Mouse (Mus musculus) cerebral cortex, adult 2 months (tissue): ENCODE results near the gene Cacna2d2.

Source experiments
- WGBS: fragments of 180-500 bp; shearing (Covaris S2); methylation state at CpG from one replicate; pipeline ENCODE4 v1.1.7; 2018; 5-methylcytosine and 5-hydroxymethylcytosine counted together

Gene Cacna2d2

DNA sequence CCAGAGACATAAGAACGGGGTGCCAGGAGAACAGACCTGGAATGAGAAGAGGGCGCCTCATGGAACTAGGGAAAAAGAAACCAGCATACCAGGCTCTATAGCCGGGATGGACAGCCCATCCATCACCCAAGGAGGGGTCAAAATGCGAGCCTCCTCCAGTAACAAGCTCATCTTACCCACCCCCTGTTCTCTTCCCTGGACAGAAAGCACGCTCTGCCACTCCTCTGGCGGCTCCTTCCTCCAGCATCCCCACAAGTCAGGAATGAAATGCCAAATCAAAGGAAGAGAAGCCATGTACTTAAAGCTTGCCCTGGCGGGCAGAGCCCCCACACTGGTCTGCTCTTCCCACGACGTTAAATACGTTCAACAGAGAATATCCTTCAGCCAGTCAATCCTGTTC lies 141.6 kb downstream of the Cacna2d2 start:
- WGBS, result 33% methylated on average over 10 of the region's 10 CpGs

GRCm38 (mm10) chr9:107541474-107542351 lies 142.3 kb downstream of the Cacna2d2 start, which contains the start of the genes Cyb561d2 and Nprl2:
TSS of gene Cyb561d2 (minus strand) at chr9:107542193.
TSS of gene Nprl2 (plus strand) at chr9:107542226.
- under 1% methylated on average over 46 of the region's 46 CpGs for WGBS

DNA sequence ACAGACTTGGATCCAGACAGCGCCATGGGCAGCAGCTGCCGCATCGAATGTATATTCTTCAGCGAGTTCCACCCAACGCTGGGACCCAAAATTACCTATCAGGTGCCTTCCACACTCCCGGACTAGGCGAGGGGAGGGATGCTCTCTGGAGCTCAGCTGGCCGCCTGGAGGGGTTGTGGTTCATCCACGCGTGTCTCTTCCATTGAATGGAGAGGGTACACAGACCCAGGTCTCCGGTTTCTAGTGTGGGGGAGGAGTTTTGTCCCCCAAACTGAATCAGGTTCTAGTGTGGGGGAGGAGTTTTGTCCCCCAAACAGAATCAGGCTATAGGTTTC lies 142.9 kb downstream of the Cacna2d2 start:
- under 1% methylated on average over 11 of the region's 11 CpGs for WGBS

DNA sequence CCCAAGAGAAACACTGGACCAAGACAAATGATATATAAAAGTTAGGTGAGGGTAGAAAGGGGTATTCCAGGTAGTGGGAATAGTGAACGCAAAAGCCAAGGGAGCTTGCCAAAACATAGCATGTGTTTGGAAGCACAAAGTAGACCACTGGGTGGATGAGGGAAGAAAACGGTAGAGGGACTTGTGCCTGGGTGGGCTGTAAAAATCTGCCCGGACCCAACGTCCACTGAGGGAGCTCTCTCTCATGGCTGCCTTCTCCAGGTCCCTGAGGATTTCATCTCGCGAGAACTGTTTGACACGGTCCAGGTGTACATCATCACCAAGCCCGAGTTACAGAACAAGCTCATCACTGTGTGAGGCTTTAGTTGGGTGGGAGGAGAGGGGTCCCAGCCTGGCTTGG lies 143.3 kb downstream of the Cacna2d2 start:
- 40% methylated on average over 8 of the region's 8 CpGs for WGBS

- 86% methylated on average over 11 of the region's 11 CpGs for WGBS
These were observed 143.9 kb downstream of the Cacna2d2 start for GRCm38 (mm10) chr9:107543299-107543698.

DNA sequence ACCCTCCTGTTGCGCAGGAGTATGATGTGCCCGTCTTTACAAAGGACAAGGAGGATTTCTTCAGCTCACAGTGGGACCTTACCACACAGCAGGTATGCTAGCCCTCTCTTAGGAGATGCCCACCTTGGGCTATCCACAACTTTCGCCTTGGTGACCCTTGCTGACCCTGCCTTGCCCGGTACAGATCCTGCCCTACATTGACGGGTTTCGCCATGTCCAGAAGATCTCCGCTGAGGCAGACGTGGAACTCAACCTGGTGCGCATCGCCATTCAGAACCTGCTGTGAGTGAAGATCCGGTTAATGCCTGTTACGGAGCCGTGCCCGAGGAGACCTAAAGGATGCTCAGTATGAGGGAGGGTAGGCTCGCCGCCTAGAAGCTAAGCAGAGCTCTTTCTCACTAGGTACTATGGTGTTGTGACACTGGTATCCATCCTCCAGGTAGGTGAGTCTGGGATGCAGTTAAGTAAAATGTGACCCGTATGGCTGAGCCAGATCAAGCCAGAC lies 144.8 kb downstream of the Cacna2d2 start:
- 97% methylated on average over 17 of the region's 17 CpGs for WGBS

DNA sequence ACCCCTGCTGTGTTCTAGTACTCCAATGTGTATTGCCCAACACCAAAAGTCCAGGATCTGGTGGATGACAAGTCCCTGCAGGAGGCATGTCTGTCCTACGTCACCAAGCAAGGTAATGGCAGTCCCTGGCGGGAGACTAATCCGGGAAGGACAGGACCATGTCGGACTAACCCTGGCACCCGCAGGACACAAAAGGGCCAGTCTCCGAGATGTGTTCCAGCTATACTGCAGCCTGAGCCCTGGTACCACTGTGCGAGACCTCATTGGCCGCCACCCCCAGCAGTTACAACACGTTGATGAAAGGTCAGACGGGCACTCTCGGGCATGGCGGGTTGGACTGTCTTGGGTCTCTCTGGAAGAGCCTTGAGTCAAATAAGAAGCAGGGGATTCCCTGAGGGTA lies 145.3 kb downstream of the Cacna2d2 start:
- WGBS, result 94% methylated on average over 12 of the region's 12 CpGs

DNA sequence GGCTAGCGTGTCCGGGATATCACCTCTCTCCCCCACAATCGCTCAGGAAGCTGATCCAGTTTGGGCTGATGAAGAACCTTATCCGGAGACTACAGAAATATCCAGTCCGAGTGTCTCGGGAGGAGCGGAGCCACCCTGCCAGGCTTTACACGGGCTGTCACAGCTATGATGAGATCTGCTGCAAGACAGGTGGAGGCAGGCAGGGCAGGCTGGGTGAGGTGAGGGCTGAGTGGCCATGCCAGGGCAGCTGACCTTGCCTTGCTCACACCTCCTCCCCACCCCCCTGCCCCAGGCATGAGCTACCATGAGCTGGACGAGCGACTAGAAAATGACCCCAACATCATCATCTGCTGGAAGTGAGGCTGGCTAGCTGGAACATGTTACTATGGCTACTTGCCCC lies 145.8 kb downstream of the Cacna2d2 start:
- 81% methylated on average over 10 of the region's 10 CpGs for WGBS

DNA sequence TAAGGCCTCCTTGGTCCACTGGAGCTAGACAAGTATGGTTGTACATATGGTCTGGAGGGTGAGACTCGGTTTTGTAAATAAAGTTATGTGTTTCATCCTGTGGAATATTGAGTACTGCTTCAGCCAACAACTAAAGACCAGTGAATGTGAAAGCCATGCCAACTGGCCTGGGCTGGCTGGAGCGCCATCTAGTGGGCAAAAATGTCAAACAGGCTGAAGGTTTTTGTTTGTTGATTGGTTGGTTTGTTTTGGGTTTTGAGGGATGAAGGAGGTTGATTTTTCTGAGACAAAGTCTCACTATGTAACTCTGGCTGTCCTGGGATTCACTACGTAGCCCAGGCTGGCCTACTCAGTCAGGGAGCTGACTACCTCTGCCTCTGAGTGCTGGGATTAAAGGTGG lies 146.2 kb downstream of the Cacna2d2 start:
- whole genome bisulfite sequencing, result 8% methylated on average over 3 of the region's 3 CpGs

DNA sequence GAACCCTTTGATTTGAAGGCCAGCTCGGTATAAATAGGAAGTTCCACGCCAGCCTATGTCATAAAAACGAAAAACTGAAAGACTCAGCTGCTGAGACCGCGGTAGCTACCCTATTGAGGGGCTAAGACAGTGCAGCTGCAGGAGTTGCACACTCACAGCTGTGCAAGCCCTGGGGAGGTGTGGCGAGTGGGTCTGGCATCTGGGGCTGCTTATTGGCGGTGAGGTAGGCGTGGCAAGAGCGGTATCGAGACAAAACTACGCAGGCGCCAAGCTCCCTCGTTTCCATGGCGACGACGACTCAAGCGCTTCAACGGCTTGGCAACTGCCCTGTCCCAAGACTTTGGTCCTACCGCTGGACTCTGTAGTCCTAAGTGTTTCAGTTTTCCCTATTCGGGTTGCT lies 147.6 kb downstream of the Cacna2d2 start, which contains the start of gene Zmynd10:
TSS of gene Zmynd10 (plus strand) at position 273 of the 400 bp plus-strand sequence.
- 2% methylated on average over 20 of the region's 20 CpGs for WGBS

DNA sequence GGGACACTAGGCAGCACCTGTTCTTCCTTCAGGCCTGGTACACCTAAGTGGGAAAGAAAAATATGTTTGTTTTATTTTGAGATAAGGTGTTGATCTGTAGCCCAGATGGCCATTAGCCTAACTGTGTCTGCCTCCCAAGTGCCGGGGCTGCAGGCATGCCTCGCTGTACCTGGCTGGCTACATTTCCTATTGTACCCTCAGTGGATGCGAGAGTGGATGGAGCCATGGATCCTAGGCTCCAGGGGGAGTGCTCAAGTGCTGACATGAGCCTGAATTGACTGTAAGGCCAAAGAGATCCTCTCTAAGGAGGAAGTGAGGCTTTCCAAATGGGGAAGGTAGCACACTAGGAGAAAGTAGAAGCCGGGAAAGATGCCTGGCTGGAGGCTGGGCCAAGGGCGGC lies 148.5 kb downstream of the Cacna2d2 start:
- WGBS, result 86% methylated on average over 5 of the region's 5 CpGs

GRCm38 (mm10) chr9:107548820-107549219 lies 149.4 kb downstream of the Cacna2d2 start:
- WGBS, result 95% methylated on average over 10 of the region's 10 CpGs

DNA sequence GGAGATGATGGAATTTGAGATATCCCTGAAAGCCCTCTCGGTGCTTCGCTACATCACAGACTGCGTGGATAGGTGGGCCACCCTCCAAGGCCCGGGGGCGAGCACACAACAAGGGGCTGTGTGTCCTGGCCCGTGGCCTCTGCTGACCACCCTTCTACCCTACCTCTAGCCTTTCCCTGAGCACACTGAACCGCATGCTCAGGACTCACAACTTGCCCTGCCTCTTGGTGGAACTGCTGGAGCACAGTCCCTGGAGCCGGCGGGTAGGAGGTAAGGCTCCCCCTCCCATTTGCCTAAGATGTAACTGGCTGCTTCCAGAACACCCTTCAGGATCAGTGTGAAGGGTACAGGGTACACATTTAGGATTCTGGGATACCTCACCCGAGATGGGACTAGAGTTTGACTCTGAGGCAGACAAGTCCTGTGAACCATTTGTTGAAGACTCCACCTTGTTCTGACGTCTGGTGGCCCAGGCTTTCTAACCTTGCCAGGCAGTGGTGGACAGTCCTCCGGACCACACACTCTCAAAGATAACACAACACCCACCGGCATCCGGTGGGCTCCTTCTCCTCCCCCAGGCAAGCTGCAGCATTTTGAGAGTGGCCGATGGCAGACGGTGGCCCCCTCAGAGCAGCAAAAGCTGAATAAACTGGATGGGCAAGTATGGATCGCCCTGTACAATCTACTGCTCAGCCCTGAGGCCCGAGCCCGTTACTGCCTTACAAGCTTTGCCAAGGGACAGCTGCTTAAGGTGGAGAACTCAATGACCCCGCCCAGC lies 150.1 kb downstream of the Cacna2d2 start:
- WGBS, result 95% methylated on average over 20 of the region's 20 CpGs

GRCm38 (mm10) chr9:107550491-107551116 lies 151.2 kb downstream of the Cacna2d2 start:
- 77% methylated on average over 23 of the region's 23 CpGs for WGBS

GRCm38 (mm10) chr9:107551117-107551889 lies 151.9 kb downstream of the Cacna2d2 start, which contains the start of gene Rassf1:
TSS of gene Rassf1 (plus strand) at chr9:107551555.
- WGBS, result 16% methylated on average over 63 of the region's 63 CpGs

DNA sequence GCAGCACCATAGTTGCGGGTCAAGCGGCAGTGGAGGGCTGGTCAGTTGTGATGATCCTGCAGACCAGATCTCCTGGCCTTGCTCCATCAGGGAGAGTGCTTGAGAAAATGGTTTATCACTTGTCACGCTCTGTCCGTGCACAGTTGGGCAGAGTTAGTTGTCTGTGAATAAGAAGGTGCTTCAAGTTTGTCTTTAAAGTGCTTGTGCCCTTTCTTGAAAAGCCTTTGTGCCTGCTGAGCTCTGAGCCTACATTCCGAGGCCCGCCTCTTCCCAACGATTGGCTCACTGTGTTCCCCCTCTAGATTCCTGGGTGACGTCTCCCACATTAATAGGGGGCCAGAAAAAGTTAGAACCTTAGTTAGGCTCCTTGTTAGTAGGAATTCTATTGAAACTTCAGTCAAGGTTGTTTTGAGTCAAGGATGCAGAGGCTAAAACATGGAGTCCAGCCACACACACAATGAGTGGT lies 152.5 kb downstream of the Cacna2d2 start:
- 61% methylated on average over 8 of the region's 8 CpGs for WGBS

GRCm38 (mm10) chr9:107552690-107553393 lies 153.4 kb downstream of the Cacna2d2 start:
- WGBS, result 86% methylated on average over 5 of the region's 5 CpGs

DNA sequence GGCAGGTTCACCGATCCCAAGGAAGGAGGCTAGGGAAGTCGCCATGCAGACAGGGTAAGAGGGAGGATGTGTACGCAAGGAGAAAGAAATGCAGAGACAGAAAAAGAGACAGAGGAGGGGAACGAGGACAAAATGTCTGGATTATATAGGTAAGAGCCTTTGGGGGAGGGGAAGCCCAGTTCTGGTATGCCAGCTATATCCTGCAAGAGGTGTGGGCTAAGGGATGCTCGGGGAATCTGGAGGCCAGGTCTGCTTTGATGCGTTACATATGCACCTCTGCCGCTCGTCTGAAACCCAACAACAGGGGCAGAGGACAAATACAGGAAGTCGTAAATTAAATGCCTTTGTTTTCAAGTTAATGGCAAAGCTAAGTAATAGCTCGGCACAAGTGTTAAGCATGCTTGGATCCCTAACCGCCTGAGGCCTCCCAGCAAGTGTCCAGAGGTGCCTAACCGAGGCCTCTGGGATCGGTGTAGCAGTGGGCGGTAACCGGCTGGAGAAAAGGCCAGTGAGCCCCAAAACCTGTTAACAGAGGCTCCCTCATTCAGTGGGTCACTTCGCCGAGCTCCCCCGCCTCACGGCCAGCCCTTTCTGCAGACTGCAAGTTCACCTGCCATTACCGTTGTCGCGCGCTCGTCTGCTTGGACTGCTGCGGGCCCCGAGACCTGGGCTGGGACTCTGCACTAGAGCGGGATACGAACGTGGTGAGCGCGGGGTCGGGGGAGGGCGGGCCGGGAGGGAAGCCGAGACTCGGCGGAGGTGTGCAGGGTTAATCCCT lies 154.3 kb downstream of the Cacna2d2 start:
- WGBS, result 8% methylated on average over 37 of the region's 37 CpGs

DNA sequence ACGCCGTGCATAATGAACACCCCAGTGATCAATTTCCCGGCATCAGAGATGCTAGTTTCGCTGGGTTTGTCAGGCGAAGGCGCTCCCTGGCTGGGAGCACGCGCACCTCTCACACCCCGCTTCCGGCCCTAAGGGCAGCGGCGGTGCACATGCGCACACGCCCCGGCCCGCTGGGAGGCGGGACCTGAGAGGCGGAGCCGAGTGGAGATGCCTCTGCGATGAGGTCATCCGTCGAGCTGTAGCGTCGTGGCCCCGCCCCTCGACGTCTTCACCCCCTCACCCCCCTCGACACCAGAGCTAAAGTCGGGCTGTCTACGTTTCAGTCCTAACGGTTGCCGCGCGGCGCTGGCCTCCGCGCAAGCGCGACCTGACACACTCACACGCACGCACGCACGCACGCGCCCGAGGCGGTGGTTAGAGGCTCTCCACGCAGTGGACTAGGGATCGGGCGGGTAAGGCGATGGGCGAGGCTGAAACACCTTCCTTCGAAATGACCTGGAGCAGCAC lies 155.0 kb downstream of the Cacna2d2 start:
- under 1% methylated on average over 53 of the region's 53 CpGs for WGBS
